Mouse (Mus musculus) erythroblast, embryonic 14.5 days (primary cell): ENCODE measurements around the gene AC170998.1. TPM values are rescaled to one million over a fixed set of nuclear protein-coding genes. Genes with fewer than 3 reads are reported as not detected.

Source experiments
- H3K27me3 ChIP-seq: 2 replicates; pipeline ENCODE4 v1.6.1; 2012; ENCODE audit warnings: inconsistent platforms; ENCODE audit not compliant: control insufficient read depth
- H3K36me3 ChIP-seq: 2 replicates; pipeline ENCODE4 v1.6.1; 2012; ENCODE audit warnings: mild to moderate bottlenecking, inconsistent platforms; ENCODE audit not compliant: control insufficient read depth
- H3K4me1 ChIP-seq: 2 replicates; pipeline ENCODE4 v1.6.1; 2012; ENCODE audit warnings: inconsistent platforms; ENCODE audit not compliant: control insufficient read depth
- H3K4me3 ChIP-seq: replicated peaks from 2 replicates; pipeline ENCODE3; 2012; ENCODE audit warnings: moderate library complexity, mild to moderate bottlenecking, inconsistent platforms
- H3K9me3 ChIP-seq: 2 replicates; pipeline ENCODE4 v1.6.1; 2012; ENCODE audit warnings: low read length, inconsistent platforms, mixed read lengths; ENCODE audit not compliant: control insufficient read depth
- GATA1 ChIP-seq: IDR thresholded peaks from 2 replicates; pipeline ENCODE4 v1.6.1; 2012; ENCODE audit warnings: low read length, inconsistent platforms, mixed read lengths
- TAL1 ChIP-seq: IDR thresholded peaks from 3 replicates; pipeline ENCODE4 v1.6.1; 2012; ENCODE audit warnings: low read length, inconsistent platforms, mixed read lengths
- polyA plus RNA-seq: library from polyadenylated mRNA; stranded (reverse); fragments of >175 nt; gene quantifications from 2 replicates; pipeline ENCODE4 v1.2.3, GENCODE M21; 2012

The AC170998.1 gene
- polyA plus RNA-seq, 1 experiment = not detected

- H3K4me3 ChIP-seq = no peak overlapping the region
- no peak for TF ChIP-seq GATA1
- no peaks in the 10 kb centered on the region for H3K9me3 ChIP-seq
- H3K27me3 ChIP-seq = no peaks in the 10 kb centered on the region
- H3K36me3 ChIP-seq = peaks cover 54% of the 10 kb centered on the region
- peaks cover 45% of the 10 kb centered on the region for H3K4me1 ChIP-seq
These were observed 24.7 kb upstream of the AC170998.1 start for GRCm38 (mm10) chr17:28701171-28701570.

DNA sequence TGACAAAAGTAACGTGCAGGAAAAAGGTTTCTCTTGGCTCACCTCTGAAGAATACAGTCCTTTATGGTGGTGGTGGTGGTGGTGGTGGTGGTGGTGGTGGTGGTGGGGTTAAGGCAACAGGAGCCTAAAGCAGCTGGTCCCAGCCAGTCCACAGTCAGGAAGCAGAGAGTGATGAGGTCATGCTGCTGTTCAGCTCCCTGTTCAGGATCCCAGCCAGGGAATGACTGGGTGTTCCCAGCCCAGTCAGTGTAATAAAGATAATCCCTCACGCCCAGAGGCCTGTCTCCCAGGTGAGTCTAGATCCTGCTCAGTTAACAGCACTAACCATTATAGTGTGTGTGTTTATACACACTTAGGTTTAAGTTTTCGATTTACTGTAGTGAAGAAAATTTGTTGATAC, 24.1 kb upstream of the AC170998.1 start:
- peaks cover 49% of the 10 kb centered on the region for H3K36me3 ChIP-seq
- H3K4me3 ChIP-seq = no peak overlapping the region
- no peak for TF ChIP-seq GATA1
- no peak for TF ChIP-seq TAL1
- peaks cover 40% of the 10 kb centered on the region for H3K4me1 ChIP-seq
- no peaks in the 10 kb centered on the region for H3K9me3 ChIP-seq
- H3K27me3 ChIP-seq = no peaks in the 10 kb centered on the region

- Histone ChIP-seq H3K27me3 (no peaks in the 10 kb centered on the region), H3K4me1 (peaks cover 34% of the 10 kb centered on the region), H3K36me3 (peaks cover 44% of the 10 kb centered on the region), H3K9me3 (no peaks in the 10 kb centered on the region), H3K4me3 (no peak overlapping the region)
- TF ChIP-seq GATA1 (no peak), TAL1 (no peak)
These were observed 23.2 kb upstream of the AC170998.1 start for GRCm38 (mm10) chr17:28702646-28703045.

- TF ChIP-seq GATA1 (no peak), TAL1 (no peak)
- no peak overlapping the region for H3K4me3 ChIP-seq
- H3K27me3 ChIP-seq = no peaks in the 10 kb centered on the region
- peaks cover 36% of the 10 kb centered on the region for H3K36me3 ChIP-seq
- H3K4me1 ChIP-seq = peaks cover 19% of the 10 kb centered on the region
- H3K9me3 ChIP-seq = no peaks in the 10 kb centered on the region
These were observed 19.2 kb upstream of the AC170998.1 start for GRCm38 (mm10) chr17:28706697-28707096.

DNA sequence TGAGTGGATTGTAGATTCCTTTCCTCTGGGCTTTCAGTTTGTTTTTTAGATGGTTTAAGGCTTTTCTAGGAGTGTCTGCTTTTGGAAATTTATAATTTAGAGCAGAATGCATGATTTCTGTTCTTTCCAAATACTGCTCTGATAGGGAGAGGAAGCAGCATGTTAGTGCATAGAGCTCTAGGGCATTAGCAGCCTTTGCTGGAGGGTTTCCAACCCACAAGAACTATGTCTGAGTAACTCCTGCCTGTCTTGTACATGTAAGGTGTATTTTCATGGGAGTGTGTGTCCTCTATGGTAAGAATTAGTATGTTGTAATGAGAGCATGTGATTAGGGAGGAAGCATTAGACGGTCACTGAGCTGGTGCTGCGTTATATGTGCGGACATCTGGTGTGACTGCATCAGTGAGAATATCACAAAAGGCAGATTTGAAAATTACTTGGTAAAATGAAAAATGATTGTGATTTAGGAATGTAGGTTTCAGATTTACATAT, 18.7 kb upstream of the AC170998.1 start:
- Histone ChIP-seq H3K4me1 (peaks cover 15% of the 10 kb centered on the region), H3K36me3 (peaks cover 32% of the 10 kb centered on the region), H3K9me3 (no peaks in the 10 kb centered on the region), H3K27me3 (no peaks in the 10 kb centered on the region), H3K4me3 (no peak overlapping the region)
- TF ChIP-seq GATA1 (no peak), TAL1 (no peak)

- Histone ChIP-seq H3K4me3 (no peak overlapping the region), H3K27me3 (no peaks in the 10 kb centered on the region), H3K9me3 (no peaks in the 10 kb centered on the region), H3K36me3 (peaks cover 29% of the 10 kb centered on the region), H3K4me1 (peaks cover 14% of the 10 kb centered on the region)
- TF ChIP-seq TAL1 = no peak
- no peak for TF ChIP-seq GATA1
These were observed 18.1 kb upstream of the AC170998.1 start for GRCm38 (mm10) chr17:28707816-28708215.

DNA sequence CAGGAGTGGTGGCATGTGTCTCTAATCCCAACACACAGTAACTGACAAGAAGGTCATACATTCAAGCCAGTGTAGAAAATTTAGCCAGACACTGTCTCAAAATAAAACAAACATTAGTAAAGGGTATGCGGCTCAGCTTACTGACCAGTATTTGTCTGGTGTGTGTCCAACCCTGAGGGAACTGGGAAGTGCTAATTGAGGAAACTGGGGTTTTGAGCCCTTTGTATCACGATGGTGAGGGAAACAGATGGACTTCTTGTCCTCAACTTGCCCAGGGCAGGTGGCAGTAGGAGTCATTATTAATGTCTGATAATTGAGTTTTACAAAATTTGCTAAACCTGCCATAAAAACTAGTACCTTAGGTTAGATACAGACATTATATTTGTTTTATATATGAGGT, 16.9 kb upstream of the AC170998.1 start:
- TF ChIP-seq GATA1 = no peak
- no peak for TF ChIP-seq TAL1
- Histone ChIP-seq H3K4me1 (peaks cover 14% of the 10 kb centered on the region), H3K9me3 (no peaks in the 10 kb centered on the region), H3K4me3 (no peak overlapping the region), H3K36me3 (peaks cover 34% of the 10 kb centered on the region), H3K27me3 (no peaks in the 10 kb centered on the region)

GRCm38 (mm10) chr17:28709552-28710290, 16.2 kb upstream of the AC170998.1 start:
- H3K4me3 ChIP-seq = no peak overlapping the region
- no peaks in the 10 kb centered on the region for H3K27me3 ChIP-seq
- H3K9me3 ChIP-seq = no peaks in the 10 kb centered on the region
- peaks cover 14% of the 10 kb centered on the region for H3K4me1 ChIP-seq
- TF ChIP-seq TAL1 (no peak), GATA1 (no peak)
- H3K36me3 ChIP-seq = peaks cover 40% of the 10 kb centered on the region

- Histone ChIP-seq H3K4me3 (no peak overlapping the region), H3K9me3 (no peaks in the 10 kb centered on the region), H3K4me1 (peaks cover 14% of the 10 kb centered on the region), H3K36me3 (peaks cover 40% of the 10 kb centered on the region), H3K27me3 (no peaks in the 10 kb centered on the region)
- no peak for TF ChIP-seq GATA1
- TF ChIP-seq TAL1 = no peak
These were observed 15.6 kb upstream of the AC170998.1 start for GRCm38 (mm10) chr17:28710291-28710688.
